Mouse (Mus musculus): ENCODE results near the gene Ascl5.
A peak's percentile ranks its signal among the peaks of the same experiment; 100 is the strongest.

Ascl5 gene

GRCm38 (mm10) chr1:136050312-136051012, at the start of gene Ascl5:
Ascl5 (plus strand) TSS chr1:136050804.
- DNase-seq (ENCODE audit: low spot score) = no peak

- no peak for DNase-seq (ENCODE audit: low spot score)
These were observed 49.2 kb upstream of the Ascl5 start for GRCm38 (mm10) chr1:136001438-136001837.

- DNase-seq (ENCODE audit: low spot score) = no peak
These were observed 44.3 kb upstream of the Ascl5 start, which contains the start of gene Igfn1 for GRCm38 (mm10) chr1:136006292-136006748. Igfn1 (minus strand) TSS chr1:136006342.

GRCm38 (mm10) chr1:136007211-136008158, 43.1 kb upstream of the Ascl5 start, which contains the start of gene Tmem9:
Tmem9 (plus strand) TSS chr1:136008150.
- peak; percentile 11 for DNase-seq (ENCODE audit: low spot score)

GRCm38 (mm10) chr1:136008159-136008533, 42.5 kb upstream of the Ascl5 start:
- DNase-seq (ENCODE audit: low spot score) = no peak

GRCm38 (mm10) chr1:136010247-136010646, 40.4 kb upstream of the Ascl5 start:
- no peak for DNase-seq (ENCODE audit: low spot score)

GRCm38 (mm10) chr1:136013513-136013912, 37.1 kb upstream of the Ascl5 start:
- DNase-seq (ENCODE audit: low spot score) = no peak

GRCm38 (mm10) chr1:136014796-136015502, 35.7 kb upstream of the Ascl5 start:
- no peak for DNase-seq (ENCODE audit: low spot score)

- no peak for DNase-seq (ENCODE audit: low spot score)
These were observed 33.3 kb upstream of the Ascl5 start for GRCm38 (mm10) chr1:136017307-136017706.

- DNase-seq (ENCODE audit: low spot score) = peak; percentile 93
These were observed 32.7 kb upstream of the Ascl5 start for GRCm38 (mm10) chr1:136017907-136018313.

- no peak for DNase-seq (ENCODE audit: low spot score)
These were observed 32.0 kb upstream of the Ascl5 start for GRCm38 (mm10) chr1:136018390-136019189.

GRCm38 (mm10) chr1:136030201-136030600, 20.4 kb upstream of the Ascl5 start:
- no peak for DNase-seq (ENCODE audit: low spot score)

GRCm38 (mm10) chr1:136031697-136032096, 18.9 kb upstream of the Ascl5 start:
- no peak for DNase-seq (ENCODE audit: low spot score)

GRCm38 (mm10) chr1:136032961-136033360, 17.6 kb upstream of the Ascl5 start:
- DNase-seq (ENCODE audit: low spot score) = no peak

GRCm38 (mm10) chr1:136038746-136039538, 11.7 kb upstream of the Ascl5 start:
- DNase-seq (ENCODE audit: low spot score) = no peak

GRCm38 (mm10) chr1:136040452-136040851, 10.2 kb upstream of the Ascl5 start:
- no peak for DNase-seq (ENCODE audit: low spot score)

GRCm38 (mm10) chr1:136040874-136041273, 9.7 kb upstream of the Ascl5 start:
- DNase-seq (ENCODE audit: low spot score) = no peak

GRCm38 (mm10) chr1:136045774-136046173, 4.8 kb upstream of the Ascl5 start:
- peak; percentile 59 for DNase-seq (ENCODE audit: low spot score)

GRCm38 (mm10) chr1:136047432-136047831, 3.2 kb upstream of the Ascl5 start:
- DNase-seq (ENCODE audit: low spot score) = peak; percentile 28

- DNase-seq (ENCODE audit: low spot score) = no peak
These were observed 2.7 kb upstream of the Ascl5 start for GRCm38 (mm10) chr1:136047894-136048293.

- no peak for DNase-seq (ENCODE audit: low spot score)
These were observed 360 bp downstream of the Ascl5 start for GRCm38 (mm10) chr1:136051013-136051315.

Data from MN1 (cell line).